Mouse (Mus musculus): ENCODE measurements at regions not wholly inside any gene's neighbourhood (a gene's known extent, or its start where the extent isn't known, plus 50 kb on each side); places are given as distances from the start of the nearest gene placed in this dataset.
A peak's percentile ranks its signal among the peaks of the same experiment; 100 is the strongest.
"Not testable (repeated sequence)": the region's sequence is repeated elsewhere in the genome, so short reads cannot be mapped to it uniquely, and the experiment has no call there.

GRCm38 (mm10) chr7:60492028-60492995 is 352.3 kb upstream of the Snrpn start:
- DNase-seq (ENCODE audit: low spot score): peak; percentile 23

- DNase-seq (ENCODE audit: low spot score): not testable (repeated sequence)
Observed at GRCm38 (mm10) chr7:60487839-60488454, 347.9 kb upstream of the Snrpn start.

GRCm38 (mm10) chr7:60450074-60450603 is 310.1 kb upstream of the Snrpn start:
- not testable (repeated sequence) for DNase-seq (ENCODE audit: low spot score)

DNA sequence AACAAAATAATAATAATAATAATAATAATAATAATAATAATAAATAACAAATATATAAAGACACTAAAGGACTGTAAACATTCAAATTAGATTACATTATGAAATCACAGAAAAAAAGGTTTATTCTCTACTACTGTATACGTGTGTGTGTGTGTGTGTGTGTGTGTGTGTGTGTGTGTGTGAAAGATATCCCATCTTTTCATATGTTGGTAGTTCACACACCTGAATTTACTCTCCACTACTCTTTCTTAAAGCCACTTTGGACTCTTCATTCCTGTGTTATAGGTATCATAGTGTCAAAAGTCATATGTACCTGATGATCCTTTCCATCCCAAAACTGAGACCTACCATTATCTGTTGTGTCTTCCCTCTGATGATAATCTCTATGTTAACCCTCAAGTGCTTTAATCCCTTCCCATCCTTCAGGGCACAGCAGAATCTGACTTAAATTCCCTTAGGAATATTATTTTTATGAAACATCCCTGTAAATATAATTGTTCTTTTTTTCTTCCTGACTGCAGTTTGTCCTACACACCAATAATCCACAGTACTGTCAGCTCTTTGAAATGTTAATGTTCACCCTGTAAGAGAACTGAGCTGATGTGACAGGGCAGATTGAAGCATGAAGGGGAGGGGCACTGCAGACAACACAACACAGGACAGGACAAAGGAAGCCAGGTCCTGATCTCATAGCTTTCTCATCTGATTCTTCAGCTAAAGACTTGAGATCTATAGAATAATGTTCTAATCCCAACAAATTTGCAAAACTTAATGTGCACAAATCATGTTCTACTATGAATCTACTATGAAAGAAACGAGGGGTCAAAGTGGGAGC is 309.4 kb upstream of the Snrpn start:
- not testable (repeated sequence) for DNase-seq (ENCODE audit: low spot score)

- DNase-seq (ENCODE audit: low spot score): no peak
Observed at GRCm38 (mm10) chr7:60438781-60439180, 298.8 kb upstream of the Snrpn start.

DNA sequence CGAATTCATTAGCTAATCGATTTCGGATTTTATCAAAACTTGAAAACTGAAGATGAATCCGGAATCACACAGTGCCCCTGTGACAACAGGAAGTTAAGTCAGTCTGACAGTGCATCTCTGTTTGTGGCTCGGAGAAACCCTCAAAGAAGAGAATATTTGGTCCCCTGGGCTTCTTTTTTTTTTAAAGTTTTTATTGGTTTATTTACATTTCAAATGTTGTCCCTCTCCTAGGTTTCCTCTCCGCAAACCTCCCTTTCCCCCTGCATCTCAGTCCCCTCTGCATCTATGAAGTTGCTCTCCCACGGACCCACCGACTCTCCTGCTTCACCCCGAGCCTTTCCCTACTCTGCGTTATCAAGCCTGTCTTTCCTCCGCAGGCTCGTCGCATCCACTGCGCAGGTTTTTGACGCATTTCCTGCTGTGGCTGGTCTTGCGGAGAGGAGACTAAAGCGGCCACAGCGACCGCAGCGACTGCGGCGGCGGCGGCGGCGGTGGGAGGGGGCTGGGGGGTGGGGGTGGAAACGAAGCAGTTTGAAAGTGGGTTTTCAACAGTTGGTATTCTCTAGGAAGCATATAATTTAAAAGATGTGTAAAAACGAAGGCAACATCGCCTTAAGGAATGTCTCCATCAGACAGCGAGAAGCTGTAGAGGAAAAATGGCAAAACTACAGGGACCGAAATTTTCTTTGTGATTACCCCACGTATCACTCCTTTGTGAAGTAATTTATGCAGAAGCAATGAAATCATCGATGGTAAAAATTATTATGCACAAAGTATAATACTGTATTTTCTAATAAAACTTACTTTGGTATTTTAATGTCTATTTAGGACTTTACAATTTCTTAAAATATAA is 251.2 kb upstream of the Snrpn start:
- DNase-seq (ENCODE audit: low spot score): peak; percentile 37

DNA sequence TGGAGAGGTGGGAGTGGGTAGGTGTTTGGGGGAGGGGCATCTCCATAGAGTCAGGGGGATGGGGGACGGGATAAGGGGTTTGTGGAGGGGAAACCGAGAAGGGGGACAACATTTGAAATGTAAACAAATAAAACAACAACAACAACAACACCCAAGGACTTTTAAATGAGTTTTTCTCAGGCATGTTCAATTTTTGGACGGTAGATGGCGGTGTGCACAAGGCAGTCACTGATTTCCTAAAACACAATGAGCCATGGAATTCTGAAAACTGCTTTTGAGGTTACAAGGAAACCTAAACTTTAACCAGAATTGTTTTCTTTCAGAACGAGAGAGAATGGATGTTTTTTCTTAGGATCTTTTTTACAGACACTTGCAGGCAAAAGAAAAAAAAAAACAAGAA is 246.9 kb upstream of the Snrpn start:
- not testable (repeated sequence) for DNase-seq (ENCODE audit: low spot score)

- DNase-seq (ENCODE audit: low spot score): not testable (repeated sequence)
Observed at GRCm38 (mm10) chr7:60374001-60374400, 234.0 kb upstream of the Snrpn start.

- not testable (repeated sequence) for DNase-seq (ENCODE audit: low spot score)
Observed at GRCm38 (mm10) chr7:60352206-60352605, 212.2 kb upstream of the Snrpn start.

Data from urinary bladder, postnatal 14 days (tissue).